Mouse (Mus musculus) liver, embryonic 13.5 days (tissue): Measurements from ENCODE around the gene Zfp280d. TPM values are rescaled to one million over a fixed set of nuclear protein-coding genes. Genes with fewer than 3 reads are reported as not detected.

Experiments used
- ATAC-seq: fragments of 200-750 bp; cut with Nextera tagmentation; 2 replicates; pipeline ENCODE4 v1.8.0; 2017; ENCODE audit warnings: low read depth, mild to moderate bottlenecking, moderate number of reproducible peaks, moderate library complexity
- DNase-seq: peaks from one replicate; pipeline ENCODE4 v3.0.0; 2022
- H3K27ac ChIP-seq: fragments of 300-500 bp; sonication (generic); 2 replicates; pipeline ENCODE4 v1.5.1; 2015; ENCODE audit warnings: moderate library complexity, mild to moderate bottlenecking, inconsistent platforms
- H3K27me3 ChIP-seq: fragments of 300-500 bp; sonication (generic); 2 replicates; pipeline ENCODE4 v1.6.1; 2015; ENCODE audit warnings: mild to moderate bottlenecking, inconsistent platforms
- H3K36me3 ChIP-seq: fragments of 300-500 bp; sonication (generic); 2 replicates; pipeline ENCODE4 v1.6.1; 2015; ENCODE audit warnings: mild to moderate bottlenecking, inconsistent platforms
- H3K4me1 ChIP-seq: fragments of 300-500 bp; sonication (generic); replicated peaks from 2 replicates; pipeline ENCODE4 v1.6.1; 2015; ENCODE audit warnings: inconsistent platforms
- H3K4me2 ChIP-seq: fragments of 300-500 bp; sonication (generic); 2 replicates; pipeline ENCODE4 v1.6.1; 2015; ENCODE audit warnings: inconsistent platforms, mild to moderate bottlenecking, moderate library complexity
- H3K4me3 ChIP-seq: fragments of 300-500 bp; sonication (generic); replicated peaks from 2 replicates; pipeline ENCODE4 v1.5.1; 2015; ENCODE audit warnings: mild to moderate bottlenecking, inconsistent platforms
- H3K9ac ChIP-seq: fragments of 300-500 bp; sonication (generic); 2 replicates; pipeline ENCODE4 v1.6.1; 2015; ENCODE audit warnings: mild to moderate bottlenecking, inconsistent platforms
- H3K9me3 ChIP-seq: fragments of 300-500 bp; sonication (generic); replicated peaks from 2 replicates; pipeline ENCODE4 v1.6.1; 2016; ENCODE audit warnings: inconsistent platforms
- WGBS: fragments of 180-500 bp; shearing (Covaris S2); methylation state at CpG from one replicate; pipeline ENCODE4 v1.1.7; 2015; ENCODE audit not compliant: insufficient replicate concordance; 5-methylcytosine and 5-hydroxymethylcytosine counted together
- polyA plus RNA-seq: library from polyadenylated mRNA; unstranded; fragments of >200 nt; fragmentation: Nextera tagmentation; extraction: Ambion mirVana; gene quantifications from 2 replicates; pipeline ENCODE4 v1.2.1, GENCODE M21; 2015

Zfp280d gene
- polyA plus RNA-seq, 1 experiment from 2014 or later: 11.7 TPM

DNA sequence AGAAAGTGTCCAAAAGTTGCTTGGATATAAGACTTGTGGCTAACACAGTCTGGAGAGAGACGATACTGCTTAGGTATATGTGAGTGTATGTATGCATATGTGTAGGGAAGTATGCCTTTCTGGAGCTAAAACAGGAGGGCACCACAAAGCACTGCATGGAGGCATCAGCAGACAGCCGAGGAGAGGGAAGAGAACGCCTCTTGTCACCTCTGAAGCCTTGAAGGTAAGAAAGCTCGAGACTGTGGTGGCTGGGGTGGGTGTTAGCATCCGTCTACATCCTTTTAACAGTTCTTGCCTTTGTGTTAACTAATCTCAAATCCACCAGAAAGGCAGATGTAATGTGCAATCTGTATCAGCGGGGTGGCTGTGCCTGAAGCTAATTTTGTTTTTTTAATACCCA lies 128.8 kb downstream of the Zfp280d start:
- ATAC-seq: no peak

DNA sequence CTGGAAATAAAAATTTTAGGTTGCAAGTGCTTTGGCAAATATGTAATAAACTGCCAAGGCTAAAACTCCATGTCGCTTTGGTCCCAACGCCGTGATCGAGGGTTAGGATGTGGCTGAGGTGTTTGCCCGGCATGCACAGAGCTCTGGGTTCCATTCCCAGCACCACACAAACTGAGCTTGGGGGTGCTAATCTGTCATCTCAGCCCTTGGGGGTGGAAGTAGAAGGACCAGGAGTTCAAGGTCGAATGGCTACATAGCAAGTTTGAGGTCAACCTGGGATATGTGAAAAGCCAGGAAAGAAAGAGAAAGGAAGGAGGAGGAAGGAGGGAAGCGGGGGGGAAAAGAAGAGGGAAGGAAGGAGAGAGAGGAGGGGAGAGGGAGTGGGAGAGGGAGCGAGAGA lies 129.8 kb downstream of the Zfp280d start:
- no peak overlapping the region for H3K4me2 ChIP-seq
- ATAC-seq (no peak), DNase-seq (no peak)
- peaks cover 50% of the 10 kb centered on the region for H3K4me1 ChIP-seq
- no peak overlapping the region for H3K27ac ChIP-seq
- no peaks in the 10 kb centered on the region for H3K27me3 ChIP-seq
- H3K36me3 ChIP-seq: no peaks in the 10 kb centered on the region
- no peak overlapping the region for H3K9ac ChIP-seq
- no peak overlapping the region for H3K4me3 ChIP-seq
- no peaks in the 10 kb centered on the region for H3K9me3 ChIP-seq
- 91% methylated on average over 8 of the region's 8 CpGs for WGBS

More for the DNA sequence above, 128.8 kb downstream of the Zfp280d start:
- H3K4me3 ChIP-seq: no peak overlapping the region
- no peak overlapping the region for H3K4me2 ChIP-seq
- H3K27ac ChIP-seq: no peak overlapping the region
- no peaks in the 10 kb centered on the region for H3K36me3 ChIP-seq
- H3K4me1 ChIP-seq: peaks cover 40% of the 10 kb centered on the region
- no peak for DNase-seq
- H3K9ac ChIP-seq: no peak overlapping the region
- WGBS: 67% methylated on average over 6 of the region's 6 CpGs
- H3K9me3 ChIP-seq: no peaks in the 10 kb centered on the region
- H3K27me3 ChIP-seq: no peaks in the 10 kb centered on the region

- H3K27ac ChIP-seq: no peak overlapping the region
- WGBS: 82% methylated on average over 3 of the region's 3 CpGs
- no peaks in the 10 kb centered on the region for H3K9me3 ChIP-seq
- ATAC-seq (no peak), DNase-seq (no peak)
- H3K4me2 ChIP-seq: no peak overlapping the region
- H3K4me1 ChIP-seq: peaks cover 55% of the 10 kb centered on the region
- H3K36me3 ChIP-seq: no peaks in the 10 kb centered on the region
- H3K27me3 ChIP-seq: no peaks in the 10 kb centered on the region
- H3K9ac ChIP-seq: no peak overlapping the region
- no peak overlapping the region for H3K4me3 ChIP-seq
Observed at GRCm38 (mm10) chr9:72404934-72405333, 130.3 kb downstream of the Zfp280d start.

DNA sequence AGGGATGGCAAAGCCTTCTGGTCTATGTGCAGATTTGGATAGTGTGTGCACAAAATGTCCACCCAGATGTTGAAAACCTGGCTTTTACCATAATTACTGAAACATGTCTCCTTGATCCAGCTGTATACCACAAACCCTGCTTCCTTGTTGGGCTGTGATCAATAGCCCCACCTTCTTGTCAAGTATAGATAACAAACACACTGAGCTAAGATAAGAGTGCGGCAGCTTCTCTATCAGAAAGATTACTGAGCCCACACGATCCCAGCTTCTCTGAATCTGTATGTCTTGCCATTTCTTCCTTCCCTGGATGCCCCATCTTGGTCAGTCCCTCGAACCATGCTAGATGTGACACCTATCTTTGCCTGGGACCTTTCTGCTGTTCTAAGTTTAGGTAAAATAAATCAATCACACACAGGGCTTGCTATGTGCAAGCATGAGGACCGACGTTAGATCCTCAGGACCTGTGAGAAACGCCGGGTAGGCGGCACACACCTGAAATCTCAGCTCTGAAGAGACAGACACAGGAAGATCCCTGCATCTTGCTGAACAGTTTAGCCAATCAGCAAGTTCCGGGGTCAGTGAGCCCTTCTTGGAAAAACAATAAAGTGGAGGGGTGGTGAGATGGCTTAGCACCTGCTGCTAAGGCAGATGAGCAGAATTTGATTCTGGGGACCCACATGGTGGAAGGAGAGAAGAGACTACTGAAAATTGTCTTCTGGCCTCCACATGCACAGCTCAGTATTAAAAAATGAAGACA lies 131.4 kb downstream of the Zfp280d start:
- WGBS: 57% methylated on average over 9 of the region's 9 CpGs
- no peaks in the 10 kb centered on the region for H3K36me3 ChIP-seq
- no peaks in the 10 kb centered on the region for H3K9me3 ChIP-seq
- H3K27ac ChIP-seq: peak overlapping the region; percentile 67
- 0 out of 2 replicates have a peak overlapping the region, but pooled peaks have one; percentile 34 for H3K9ac ChIP-seq
- H3K27me3 ChIP-seq: no peaks in the 10 kb centered on the region
- DNase-seq: peak; percentile 27
- peak overlapping the region; percentile 31 for H3K4me2 ChIP-seq
- no peak overlapping the region for H3K4me3 ChIP-seq
- peaks cover 65% of the 10 kb centered on the region for H3K4me1 ChIP-seq
- no peak for ATAC-seq

DNA sequence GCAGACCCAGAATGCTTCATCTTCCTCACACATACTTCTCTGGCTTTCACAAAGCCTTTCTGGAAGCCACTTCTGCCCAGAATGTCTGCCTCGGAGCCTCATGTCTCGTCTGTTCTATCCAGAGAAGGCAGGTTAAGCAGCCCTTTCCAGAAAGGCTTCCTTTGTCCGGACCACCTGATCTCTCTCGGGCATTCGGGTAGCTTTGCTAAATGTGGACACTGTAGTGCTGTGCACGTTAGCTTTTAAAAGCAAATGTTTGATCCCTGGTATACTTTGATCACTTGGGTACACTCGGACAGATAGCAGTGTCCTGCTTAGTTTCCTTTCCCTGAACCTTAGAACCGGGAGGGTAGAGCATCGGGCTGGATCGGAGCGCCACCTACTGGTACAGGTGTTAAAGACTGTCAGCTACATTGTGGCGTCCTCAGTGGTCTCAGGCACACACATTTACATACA lies 133.5 kb downstream of the Zfp280d start:
- ATAC-seq (peak; percentile 33), DNase-seq (peak; percentile 75)
- H3K4me2 ChIP-seq: peak overlapping the region; percentile 63
- no peaks in the 10 kb centered on the region for H3K36me3 ChIP-seq
- H3K27ac ChIP-seq: peak overlapping the region; percentile 98
- no peaks in the 10 kb centered on the region for H3K27me3 ChIP-seq
- WGBS: 8% methylated on average over 12 of the region's 12 CpGs
- H3K9me3 ChIP-seq: no peaks in the 10 kb centered on the region
- H3K4me1 ChIP-seq: peaks cover 80% of the 10 kb centered on the region
- peak overlapping the region; percentile 48 for H3K4me3 ChIP-seq
- H3K9ac ChIP-seq: peak overlapping the region; percentile 69

DNA sequence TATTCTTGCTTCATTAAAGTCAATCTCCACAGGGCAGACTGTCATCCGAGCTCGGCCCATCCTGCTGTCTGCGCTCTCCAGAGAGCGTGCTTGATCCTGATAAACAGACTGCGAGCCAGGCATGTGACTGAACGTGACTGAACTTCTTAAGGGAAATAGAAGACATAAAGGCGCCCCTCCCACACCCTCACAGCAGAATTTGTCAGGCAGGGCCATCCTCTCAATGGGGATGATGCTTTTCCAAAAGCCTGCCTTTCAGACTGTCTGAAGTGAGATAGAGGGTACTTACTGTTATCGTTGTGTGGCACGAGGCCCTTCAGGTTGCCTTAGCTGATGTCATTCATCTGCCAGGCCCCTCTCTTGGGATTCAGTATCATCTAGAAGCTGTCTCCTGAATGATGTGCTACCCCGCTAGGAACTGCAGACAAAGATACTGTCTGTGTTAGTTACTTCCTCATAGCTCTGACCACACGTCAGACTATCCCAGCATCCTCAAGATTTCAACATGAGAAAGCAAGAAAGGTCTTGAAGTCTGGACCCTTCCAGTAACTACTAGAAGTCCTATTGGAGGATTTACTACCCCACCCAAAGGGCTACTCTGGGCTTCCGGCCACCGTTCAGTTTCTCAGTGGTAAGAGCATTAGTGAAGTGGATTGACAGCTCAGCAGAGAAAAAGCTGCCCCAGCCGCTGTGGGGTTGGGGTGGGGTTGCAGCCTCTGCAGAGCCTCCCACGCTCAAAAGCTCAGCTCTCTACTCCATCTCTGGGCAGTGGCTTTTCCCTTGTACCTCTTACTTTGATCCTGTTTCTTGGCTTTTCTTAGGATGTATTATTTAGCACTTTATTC lies 134.9 kb downstream of the Zfp280d start:
- Histone ChIP-seq H3K4me3 (peak overlapping the region; percentile 48), H3K4me1 (peaks cover 75% of the 10 kb centered on the region), H3K27me3 (no peaks in the 10 kb centered on the region), H3K9ac (peak overlapping the region; percentile 69), H3K9me3 (no peaks in the 10 kb centered on the region), H3K27ac (peak overlapping the region; percentile 98), H3K36me3 (no peaks in the 10 kb centered on the region), H3K4me2 (peak overlapping the region; percentile 63)
- peak; percentile 88 for DNase-seq
- ATAC-seq: peak; percentile 93
- WGBS: 12% methylated on average over 15 of the region's 15 CpGs

- 90% methylated on average over 2 of the region's 2 CpGs for WGBS
- H3K4me1 ChIP-seq: peaks cover 54% of the 10 kb centered on the region
Observed at GRCm38 (mm10) chr9:72411746-72412145, 137.1 kb downstream of the Zfp280d start.

More at GRCm38 (mm10) chr9:72411746-72412145, 137.1 kb downstream of the Zfp280d start:
- Histone ChIP-seq H3K4me3 (no peak overlapping the region), H3K27ac (peak overlapping the region; percentile 3; the same call in 1 of the 2 replicates), H3K9me3 (no peaks in the 10 kb centered on the region), H3K4me2 (no peak overlapping the region), H3K9ac (no peak overlapping the region), H3K27me3 (no peaks in the 10 kb centered on the region), H3K36me3 (no peaks in the 10 kb centered on the region)
- ATAC-seq (no peak), DNase-seq (no peak)

Other genes starting within 250 kb of the Zfp280d start
- 9.9 and 11.2 TPM in 2 replicates for gene Tcf12, start 163.0 kb upstream of the Zfp280d start, polyA plus RNA-seq
- 101 and 144 TPM in 2 replicates for gene Mns1, start 163.2 kb downstream of the Zfp280d start, polyA plus RNA-seq
- gene Tex9, start 217.4 kb downstream of the Zfp280d start, polyA plus RNA-seq: 6.2 and 8.1 TPM in 2 replicates